Mouse (Mus musculus): ENCODE results near the gene Otub2. TPM values are rescaled to one million over a fixed set of nuclear protein-coding genes. Genes with fewer than 3 reads are reported as not detected.

The Otub2 gene
- polyA plus RNA-seq, 1 experiment from 2014 or later = 7.2 TPM

GRCm38 (mm10) chr12:103445060-103445459, 56.6 kb downstream of the Otub2 start:
- no peaks in the 10 kb centered on the region for H3K36me3 ChIP-seq (ENCODE audit: control insufficient read depth, insufficient read depth, low read length)
- no peak overlapping the region for H3K4me2 ChIP-seq (ENCODE audit: low read depth, low read length)
- no peaks in the 10 kb centered on the region for H3K9me3 ChIP-seq (ENCODE audit: control insufficient read depth, low read length)
- no peak for ATAC-seq (ENCODE audit: low read depth)
- H3K4me3 ChIP-seq (ENCODE audit: low read length) = no peak overlapping the region
- no peak overlapping the region for H3K9ac ChIP-seq (ENCODE audit: low read length)
- no peak overlapping the region for H3K27ac ChIP-seq (ENCODE audit: low read length)
- WGBS = 76% methylated on average over 3 of the region's 3 CpGs
- no peaks in the 10 kb centered on the region for H3K4me1 ChIP-seq (replicated peaks; ENCODE audit: control insufficient read depth, insufficient read depth, low read length)
- no peaks in the 10 kb centered on the region for H3K27me3 ChIP-seq (ENCODE audit: control insufficient read depth, insufficient read depth, low read depth, low read length)

DNA sequence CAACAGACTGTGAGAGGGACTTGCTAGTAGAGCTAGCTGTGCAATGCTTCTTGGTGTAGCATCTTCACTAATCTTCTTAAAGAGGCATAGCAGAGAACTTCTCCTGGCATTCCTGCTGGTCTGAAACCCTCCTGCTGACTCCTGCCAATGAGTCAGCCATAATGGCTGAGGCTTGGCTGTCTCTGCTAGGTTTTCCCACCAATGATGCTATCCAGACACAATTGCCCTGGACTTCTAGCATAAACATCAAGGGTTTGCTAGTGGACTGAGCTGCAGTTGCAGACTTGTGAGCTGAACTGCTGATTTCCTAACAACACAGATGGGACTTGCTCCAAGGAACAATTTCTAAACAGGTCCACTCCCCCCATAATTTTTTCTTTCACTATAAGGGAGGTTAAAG, 64.9 kb downstream of the Otub2 start:
- H3K27ac ChIP-seq (ENCODE audit: low read length) = no peak overlapping the region
- H3K4me3 ChIP-seq (ENCODE audit: low read length) = no peak overlapping the region
- no peaks in the 10 kb centered on the region for H3K27me3 ChIP-seq (ENCODE audit: control insufficient read depth, insufficient read depth, low read depth, low read length)
- no peak for ATAC-seq (ENCODE audit: low read depth)
- no peak overlapping the region for H3K9ac ChIP-seq (ENCODE audit: low read length)
- H3K4me2 ChIP-seq (ENCODE audit: low read depth, low read length) = no peak overlapping the region
- no peaks in the 10 kb centered on the region for H3K9me3 ChIP-seq (ENCODE audit: control insufficient read depth, low read length)
- H3K4me1 ChIP-seq (replicated peaks; ENCODE audit: control insufficient read depth, insufficient read depth, low read length) = no peaks in the 10 kb centered on the region
- no peaks in the 10 kb centered on the region for H3K36me3 ChIP-seq (ENCODE audit: control insufficient read depth, insufficient read depth, low read length)

Other genes with a start within 250 kb of the Otub2 start
- 0.23 and 0.25 TPM in 2 replicates for gene Prima1, start 146.5 kb upstream of the Otub2 start, polyA plus RNA-seq (2015; fragmentation: Nextera tagmentation; extraction: Ambion mirVana)
- 0.43 TPM in 1 of 2 replicates, not detected in the other for gene Fam181a, start 77.7 kb upstream of the Otub2 start, polyA plus RNA-seq (2015; fragmentation: Nextera tagmentation; extraction: Ambion mirVana)
- 8.3 and 8.4 TPM in 2 replicates for gene Asb2, start 32.7 kb upstream of the Otub2 start, polyA plus RNA-seq (2015; fragmentation: Nextera tagmentation; extraction: Ambion mirVana)
- gene 9330161L09Rik, start 19.1 kb downstream of the Otub2 start, polyA plus RNA-seq (2015; fragmentation: Nextera tagmentation; extraction: Ambion mirVana) = 0.30 TPM in 1 of 2 replicates, not detected in the other
- gene Ddx24, start 37.1 kb downstream of the Otub2 start, polyA plus RNA-seq (2015; fragmentation: Nextera tagmentation; extraction: Ambion mirVana) = 82.1 and 90.0 TPM in 2 replicates
- 55.8 and 60.2 TPM in 2 replicates for gene Ifi27, start 45.5 kb downstream of the Otub2 start, polyA plus RNA-seq (2015; fragmentation: Nextera tagmentation; extraction: Ambion mirVana)
- gene Ifi27l2a, start 55.0 kb downstream of the Otub2 start, polyA plus RNA-seq (2015; fragmentation: Nextera tagmentation; extraction: Ambion mirVana) = 6.9 and 11.5 TPM in 2 replicates
- not detected in 2 replicates for gene Ifi27l2b, start 68.5 kb downstream of the Otub2 start, polyA plus RNA-seq (2015; fragmentation: Nextera tagmentation; extraction: Ambion mirVana)
- 2.2 and 3.5 TPM in 2 replicates for gene Ppp4r4, start 143.6 kb downstream of the Otub2 start, polyA plus RNA-seq (2015; fragmentation: Nextera tagmentation; extraction: Ambion mirVana)
- 0.49 TPM in 1 of 2 replicates, not detected in the other for gene Serpina10, start 242.8 kb downstream of the Otub2 start, polyA plus RNA-seq (2015; fragmentation: Nextera tagmentation; extraction: Ambion mirVana)